Mouse (Mus musculus) layer of hippocampus, postnatal 10 days (tissue): ENCODE results near the gene Mocs1. TPM values are rescaled to one million over a fixed set of nuclear protein-coding genes. Genes with fewer than 3 reads are reported as not detected.
A peak's percentile ranks its signal among the peaks of the same experiment; 100 is the strongest.

ENCODE experiments used
- DNase-seq, 2 experiments: peaks; one replicate each; pipeline ENCODE4 v3.0.0; 2021; ENCODE audit warnings: low spot score in 2 of 2
- long read RNA-seq: library from polyadenylated mRNA; stranded (forward); transcript quantifications from one replicate; pipeline ENCODE4 v2.0.0, GENCODE M21; 2023
- total RNA-seq, 2 experiments: library from RNA; stranded (reverse); gene quantifications; 2 replicates each; pipeline ENCODE4 v1.2.3; 2021

Mocs1 gene
- total RNA-seq: 10 to 100 TPM; 12.7 to 13.4 TPM
- long read RNA-seq, partial matches to known transcripts: 0 of 7 reads
- long read RNA-seq, other reads (novel, unspliced or antisense): 7 of 7 reads

- DNase-seq: peak; percentile 91 to 93
Measured at GRCm38 (mm10) chr17:49428239-49428688, at the start of gene Mocs1. Gene Mocs1, plus strand, starts transcription at chr17:49428362.

DNA sequence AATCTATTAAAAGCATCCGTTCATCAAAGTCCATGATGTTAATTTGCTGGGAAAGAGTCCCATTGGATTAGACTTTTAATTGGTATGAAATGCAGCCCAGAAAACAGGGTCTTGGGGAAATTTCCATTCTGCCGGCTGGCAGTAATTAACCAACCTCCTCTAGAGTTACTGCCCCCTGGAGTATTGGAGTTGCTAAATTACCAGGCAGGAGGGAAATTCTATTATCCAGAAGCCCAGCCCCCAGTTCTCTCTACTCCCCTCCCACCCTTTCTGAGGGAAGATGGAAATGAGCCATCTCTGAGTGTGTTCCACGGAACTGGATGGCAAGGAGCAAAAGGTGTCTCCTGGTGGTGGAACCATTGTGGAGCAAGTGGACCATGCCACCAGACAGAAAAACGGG is 48.5 kb upstream of the Mocs1 start:
- DNase-seq: no peak

GRCm38 (mm10) chr17:49384217-49384943 is 43.8 kb upstream of the Mocs1 start:
- DNase-seq: no peak

DNA sequence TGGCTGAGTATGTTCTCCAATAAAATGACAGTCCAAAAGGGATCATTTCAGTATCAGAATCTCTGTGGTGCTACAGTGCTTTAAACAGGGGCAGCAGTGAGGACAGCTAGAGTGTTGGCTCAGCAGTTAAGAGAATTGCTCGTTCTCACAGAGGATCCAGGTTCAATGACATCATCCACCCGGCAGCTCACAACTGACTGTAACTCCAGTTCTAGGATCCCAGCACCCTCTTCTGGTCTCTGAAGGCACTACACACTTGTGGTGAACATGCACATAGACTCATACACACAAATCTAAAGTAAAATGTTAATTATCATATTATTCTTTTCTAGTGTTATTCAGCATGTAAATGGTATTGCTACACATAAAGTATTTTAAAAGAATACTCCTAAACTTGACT is 40.4 kb upstream of the Mocs1 start:
- DNase-seq: no peak

DNA sequence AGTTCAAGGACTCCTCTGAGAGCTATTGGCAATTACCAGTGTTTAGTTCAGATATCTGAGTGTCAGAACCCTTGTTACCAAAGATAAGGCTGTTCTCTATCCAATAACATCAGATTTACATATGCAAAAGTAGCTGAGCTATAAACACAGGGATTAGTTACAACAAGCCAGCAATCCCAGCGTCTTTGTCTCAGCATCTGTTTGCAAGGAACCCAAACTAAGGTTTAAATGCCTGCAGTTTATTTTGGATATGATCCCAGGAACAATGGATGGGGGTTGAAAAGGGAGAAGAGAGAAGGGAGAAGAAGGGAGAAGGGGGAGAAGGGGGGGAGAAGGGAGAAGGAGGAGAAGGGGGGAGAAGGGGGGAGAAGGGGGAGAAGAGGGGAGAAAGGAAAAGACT is 35.4 kb upstream of the Mocs1 start:
- no peak for DNase-seq

- DNase-seq: peak; percentile 23 to 27
Measured at GRCm38 (mm10) chr17:49394836-49395235, 33.3 kb upstream of the Mocs1 start.

- DNase-seq: no peak
Measured at GRCm38 (mm10) chr17:49399605-49400004, 28.6 kb upstream of the Mocs1 start.

GRCm38 (mm10) chr17:49400130-49400529 is 28.0 kb upstream of the Mocs1 start:
- peak; percentile 86 to 88 for DNase-seq

GRCm38 (mm10) chr17:49403151-49403550 is 25.0 kb upstream of the Mocs1 start:
- no peak for DNase-seq

- no peak for DNase-seq
Measured at GRCm38 (mm10) chr17:49405927-49406326, 22.2 kb upstream of the Mocs1 start.

GRCm38 (mm10) chr17:49412974-49413373 is 15.2 kb upstream of the Mocs1 start:
- DNase-seq: no peak

- DNase-seq: no peak
Measured at GRCm38 (mm10) chr17:49413554-49413953, 14.6 kb upstream of the Mocs1 start.

GRCm38 (mm10) chr17:49416228-49416627 is 11.9 kb upstream of the Mocs1 start:
- no peak for DNase-seq

DNA sequence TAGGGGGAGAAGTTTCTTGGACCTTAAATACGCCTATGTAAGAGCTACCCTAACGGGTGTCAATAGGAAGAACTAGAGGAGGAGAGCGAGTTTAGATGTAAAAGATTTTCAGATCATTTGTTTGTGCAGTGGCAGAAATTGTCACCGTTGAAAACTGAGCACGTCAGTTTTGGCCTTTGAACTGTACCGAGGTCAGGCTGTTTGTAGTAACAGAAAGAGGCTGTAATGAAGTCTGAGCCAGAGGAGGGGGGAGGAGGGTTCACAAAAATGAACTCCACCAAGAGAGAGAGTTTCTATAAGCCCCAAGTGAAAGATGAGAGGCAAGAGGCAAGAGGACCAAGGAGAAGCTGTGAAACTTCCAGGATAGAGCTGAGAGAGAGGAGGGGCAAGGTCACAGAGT is 8.3 kb upstream of the Mocs1 start:
- no peak for DNase-seq

DNA sequence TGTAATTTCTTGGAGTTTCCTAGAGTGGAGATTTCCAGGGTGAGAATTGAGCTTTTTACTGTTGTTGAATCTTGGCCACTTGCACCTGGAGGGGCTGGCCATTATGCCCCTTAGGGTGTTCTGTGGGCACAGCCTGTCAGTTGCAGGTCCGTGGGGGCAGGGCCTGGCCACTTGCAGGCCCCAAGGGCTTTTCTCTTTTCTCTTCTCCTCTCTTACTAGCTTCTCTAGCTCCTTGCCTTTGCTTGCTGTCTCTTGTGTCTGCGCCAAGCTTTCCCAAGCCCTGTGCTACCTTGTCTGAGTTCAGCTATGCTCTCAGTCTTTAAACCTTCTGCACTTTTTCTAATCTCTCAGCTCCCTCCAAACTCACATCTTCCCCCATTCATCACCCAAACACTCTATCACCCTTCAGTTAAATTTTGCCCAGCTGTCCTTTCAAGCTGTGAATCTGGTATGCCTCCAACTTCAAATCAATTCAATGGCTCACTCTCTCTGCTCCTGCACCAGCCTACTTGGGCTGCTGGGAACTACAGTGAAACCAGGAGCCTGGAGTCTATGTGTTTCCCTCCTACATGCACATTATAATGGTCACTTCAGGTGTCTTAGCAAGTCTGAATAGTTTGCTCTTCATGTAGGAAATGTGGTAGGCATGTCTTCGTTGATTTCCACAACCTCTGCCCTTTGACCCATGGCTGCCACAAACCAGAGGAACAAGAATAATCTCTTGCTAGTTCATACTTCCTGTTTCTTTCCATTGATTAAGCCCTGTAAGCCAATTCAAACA is 5.7 kb upstream of the Mocs1 start:
- no peak for DNase-seq

DNA sequence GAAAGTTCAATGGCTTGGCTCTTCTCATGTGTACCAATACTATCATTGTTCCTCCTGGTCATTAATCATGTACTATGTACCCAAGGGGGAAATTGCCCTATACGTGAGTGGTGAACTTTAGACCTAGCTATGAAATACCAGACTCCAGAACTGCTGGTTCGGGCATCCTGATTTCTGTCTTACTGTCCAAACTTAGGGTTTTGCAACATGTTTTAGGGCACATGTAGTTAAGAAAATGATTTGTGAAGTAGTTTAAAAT is 5.2 kb upstream of the Mocs1 start:
- no peak for DNase-seq

GRCm38 (mm10) chr17:49423872-49424271 is 4.3 kb upstream of the Mocs1 start:
- no peak for DNase-seq

DNA sequence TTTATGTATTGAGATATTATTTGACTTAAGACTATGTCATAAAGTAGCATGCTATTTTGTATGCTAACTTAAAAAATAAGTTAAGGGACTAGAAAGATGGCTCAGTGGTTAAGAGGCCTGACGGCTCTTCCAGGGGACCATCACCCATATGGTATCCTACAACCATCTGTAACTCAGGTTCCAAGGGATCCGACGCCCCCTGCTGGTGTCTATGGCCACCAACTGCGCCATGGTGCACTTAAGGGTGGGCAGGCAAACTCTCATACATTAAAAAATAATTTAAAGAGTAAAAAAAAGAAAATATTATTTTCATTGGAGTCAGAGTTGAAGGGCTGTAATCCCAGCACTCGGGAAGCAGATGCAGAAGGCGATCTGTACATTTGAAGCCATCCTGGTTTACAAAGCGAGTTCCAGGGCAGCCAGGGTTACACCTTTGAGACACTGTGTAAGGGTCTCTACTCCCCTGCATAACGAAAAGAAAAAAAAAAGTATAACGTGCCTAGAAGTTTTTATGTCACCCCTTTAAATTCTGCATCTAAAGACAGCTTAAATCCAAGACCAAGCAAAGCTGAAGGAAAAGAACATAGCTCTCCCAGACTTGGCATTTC is 427 bp upstream of the Mocs1 start:
- DNase-seq: no peak

DNA sequence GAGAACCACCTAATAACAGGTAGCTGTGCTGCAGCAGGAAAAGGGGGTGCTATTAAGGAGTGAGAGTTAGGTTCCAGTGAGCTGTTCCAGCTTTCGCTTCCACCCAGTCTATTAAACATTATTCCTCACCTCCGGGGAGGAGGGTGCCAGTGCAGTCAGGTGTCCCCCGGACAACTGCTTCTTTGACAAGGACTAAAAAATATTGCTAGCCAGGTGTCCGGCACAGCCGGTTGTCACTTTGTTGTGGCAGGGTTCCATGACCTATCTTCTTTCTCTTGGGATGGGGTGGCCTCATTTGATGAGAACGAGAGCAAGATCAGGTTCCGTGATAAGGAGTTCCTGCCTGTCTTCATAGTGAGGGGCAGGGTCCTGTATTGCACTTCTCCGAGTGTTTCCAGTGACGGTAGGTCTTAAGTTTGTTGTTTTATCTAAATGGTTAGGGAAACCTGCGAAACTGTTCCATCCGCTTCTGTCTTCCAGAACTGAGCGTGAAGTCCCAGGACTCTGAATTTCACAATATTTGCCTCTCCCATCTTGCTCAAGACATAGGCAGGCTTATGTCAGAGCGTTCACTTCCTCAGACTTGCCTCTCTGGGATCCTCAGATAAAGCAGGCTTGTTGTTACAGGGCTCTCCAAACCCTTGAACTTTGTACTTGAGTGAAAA is 721 bp downstream of the Mocs1 start:
- DNase-seq: peak in 1 of 2 experiments; percentile 5

DNA sequence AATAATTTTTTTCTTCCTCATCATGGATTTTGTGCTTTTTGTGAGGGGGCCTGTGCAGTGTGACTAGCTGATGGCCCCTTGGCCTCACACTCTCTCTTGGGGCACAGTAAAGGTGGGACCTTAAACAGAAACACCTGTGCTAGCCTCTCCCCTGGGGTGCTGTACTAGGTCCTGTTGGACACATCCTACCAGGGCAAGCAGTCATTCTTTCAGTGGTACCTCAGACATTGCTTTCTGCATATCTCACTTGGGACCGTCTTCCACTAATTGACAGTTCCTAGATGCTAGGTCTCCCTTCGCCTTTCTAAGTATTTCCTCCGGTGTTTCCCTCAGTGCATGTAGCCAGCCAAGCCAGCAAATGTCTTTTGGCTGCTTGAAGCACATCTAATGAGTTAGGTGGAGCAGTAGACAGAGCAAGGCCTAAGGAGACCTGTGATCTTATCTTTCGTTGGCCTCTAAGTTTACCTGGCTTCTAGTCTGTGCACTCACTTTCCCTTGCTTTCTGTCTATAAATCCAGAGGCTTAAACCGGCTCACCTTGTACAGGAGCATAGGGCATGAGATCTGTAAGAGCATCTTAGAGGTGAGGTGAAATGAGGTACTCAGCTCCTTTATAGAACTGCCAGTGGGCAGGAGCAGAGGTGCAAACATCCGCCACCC is 1.4 kb downstream of the Mocs1 start:
- DNase-seq: peak in 1 of 2 experiments; percentile 2

- DNase-seq: peak in 1 of 2 experiments; percentile 3
Measured at GRCm38 (mm10) chr17:49430136-49430535, 2.0 kb downstream of the Mocs1 start.
